Mouse (Mus musculus) heart, embryonic 15.5 days (tissue): ENCODE data around the gene Abl1. TPM values are rescaled to one million over a fixed set of nuclear protein-coding genes. Genes with fewer than 3 reads are reported as not detected.

Experiments used
- ATAC-seq: fragments of 200-750 bp; cut with Nextera tagmentation; replicated peaks from 2 replicates; pipeline ENCODE4 v1.8.0; 2017; ENCODE audit warnings: low read depth, moderate TSS enrichment; ENCODE audit not compliant: insufficient number of reproducible peaks, insufficient read depth, low FRiP score
- H3K27ac ChIP-seq: fragments of 300-500 bp; sonication (generic); 2 replicates; pipeline ENCODE4 v1.5.1; 2015; ENCODE audit warnings: mild to moderate bottlenecking, inconsistent platforms
- H3K27me3 ChIP-seq: fragments of 300-500 bp; sonication (generic); 2 replicates; pipeline ENCODE4 v1.6.1; 2015; ENCODE audit warnings: inconsistent platforms
- H3K36me3 ChIP-seq: fragments of 300-500 bp; sonication (generic); 2 replicates; pipeline ENCODE4 v1.6.1; 2015; ENCODE audit warnings: mild to moderate bottlenecking, inconsistent platforms
- H3K4me1 ChIP-seq: fragments of 300-500 bp; sonication (generic); replicated peaks from 2 replicates; pipeline ENCODE4 v1.6.1; 2015; ENCODE audit warnings: inconsistent platforms
- H3K4me2 ChIP-seq: fragments of 300-500 bp; sonication (generic); 2 replicates; pipeline ENCODE4 v1.6.1; 2015; ENCODE audit warnings: inconsistent platforms, mild to moderate bottlenecking, moderate library complexity
- H3K4me3 ChIP-seq: fragments of 300-500 bp; sonication (generic); 2 replicates; pipeline ENCODE4 v1.5.1; 2015; ENCODE audit warnings: mild to moderate bottlenecking, inconsistent platforms
- H3K9ac ChIP-seq: fragments of 300-500 bp; sonication (generic); 2 replicates; pipeline ENCODE4 v1.6.1; 2015; ENCODE audit warnings: mild to moderate bottlenecking, inconsistent platforms
- H3K9me3 ChIP-seq: fragments of 300-500 bp; sonication (generic); replicated peaks from 2 replicates; pipeline ENCODE4 v1.6.1; 2016; ENCODE audit warnings: inconsistent platforms
- WGBS: fragments of 180-500 bp; shearing (Covaris S2); methylation state at CpG from one replicate; pipeline ENCODE4 v1.1.7; 2015; ENCODE audit warnings: mixed read lengths; 5-methylcytosine and 5-hydroxymethylcytosine counted together
- polyA plus RNA-seq: library from polyadenylated mRNA; unstranded; fragments of >200 nt; fragmentation: Nextera tagmentation; extraction: Ambion mirVana; gene quantifications from 2 replicates; pipeline ENCODE4 v1.2.1, GENCODE M21; 2015

The Abl1 gene
- polyA plus RNA-seq, 1 experiment from 2014 or later: 21.9 TPM

GRCm38 (mm10) chr2:31836091-31836490 lies 147.9 kb downstream of the Abl1 start:
- Histone ChIP-seq H3K9ac (no peak overlapping the region), H3K36me3 (no peaks in the 10 kb centered on the region), H3K27ac (no peak overlapping the region), H3K4me1 (no peaks in the 10 kb centered on the region), H3K4me2 (no peak overlapping the region), H3K4me3 (no peak overlapping the region), H3K9me3 (no peaks in the 10 kb centered on the region), H3K27me3 (peaks cover 57% of the 10 kb centered on the region)
- ATAC-seq: no peak
- WGBS: 62% methylated on average over 10 of the region's 10 CpGs

GRCm38 (mm10) chr2:31836985-31837384 lies 148.8 kb downstream of the Abl1 start:
- Histone ChIP-seq H3K4me1 (no peaks in the 10 kb centered on the region), H3K36me3 (no peaks in the 10 kb centered on the region), H3K27me3 (peaks cover 66% of the 10 kb centered on the region), H3K4me3 (no peak overlapping the region), H3K9me3 (no peaks in the 10 kb centered on the region), H3K4me2 (no peak overlapping the region), H3K9ac (no peak overlapping the region), H3K27ac (no peak overlapping the region)
- ATAC-seq: no peak
- 26% methylated on average over 6 of the region's 6 CpGs for WGBS

GRCm38 (mm10) chr2:31838868-31839267 lies 150.7 kb downstream of the Abl1 start:
- H3K4me1 ChIP-seq: no peaks in the 10 kb centered on the region
- H3K36me3 ChIP-seq: no peaks in the 10 kb centered on the region
- no peaks in the 10 kb centered on the region for H3K9me3 ChIP-seq
- H3K27me3 ChIP-seq: peaks cover 80% of the 10 kb centered on the region
- no peak overlapping the region for H3K9ac ChIP-seq
- H3K4me3 ChIP-seq: no peak overlapping the region
- no peak overlapping the region for H3K27ac ChIP-seq
- ATAC-seq: no peak
- 59% methylated on average over 1 of the region's 1 CpGs for WGBS
- no peak overlapping the region for H3K4me2 ChIP-seq

- ATAC-seq: no peak
- H3K9ac ChIP-seq: no peak overlapping the region
- H3K36me3 ChIP-seq: no peaks in the 10 kb centered on the region
- 4% methylated on average over 10 of the region's 10 CpGs for WGBS
- no peaks in the 10 kb centered on the region for H3K9me3 ChIP-seq
- 0 out of 2 replicates have a peak overlapping the region, but pooled peaks have one; percentile 62 for H3K4me3 ChIP-seq
- H3K27ac ChIP-seq: no peak overlapping the region
- H3K4me1 ChIP-seq: peaks cover 22% of the 10 kb centered on the region
- no peak overlapping the region for H3K4me2 ChIP-seq
- peaks cover 83% of the 10 kb centered on the region for H3K27me3 ChIP-seq
Measured at GRCm38 (mm10) chr2:31844729-31845136, 156.6 kb downstream of the Abl1 start.

GRCm38 (mm10) chr2:31845512-31845895 lies 157.3 kb downstream of the Abl1 start:
- Histone ChIP-seq H3K36me3 (no peaks in the 10 kb centered on the region), H3K4me2 (peak overlapping the region; percentile 100), H3K27me3 (peaks cover 75% of the 10 kb centered on the region), H3K4me1 (peaks cover 22% of the 10 kb centered on the region), H3K27ac (no peak overlapping the region), H3K4me3 (peak overlapping the region; percentile 62), H3K9me3 (no peaks in the 10 kb centered on the region), H3K9ac (peak overlapping the region; percentile 48)
- 3% methylated on average over 25 of the region's 26 CpGs for WGBS
- no peak for ATAC-seq

- 1% methylated on average over 83 of the region's 88 CpGs for WGBS
Measured at GRCm38 (mm10) chr2:31845896-31846691, 157.9 kb downstream of the Abl1 start, which contains the start of gene Fibcd1. Fibcd1 (minus strand) TSS chr2:31846005.

GRCm38 (mm10) chr2:31846692-31847660 lies 158.8 kb downstream of the Abl1 start:
- Histone ChIP-seq H3K36me3 (no peaks in the 10 kb centered on the region), H3K27ac (no peak overlapping the region), H3K4me1 (peaks cover 22% of the 10 kb centered on the region), H3K4me3 (peak overlapping the region; percentile 62), H3K9me3 (no peaks in the 10 kb centered on the region), H3K27me3 (peaks cover 68% of the 10 kb centered on the region), H3K4me2 (peak overlapping the region; percentile 100), H3K9ac (peak overlapping the region; percentile 48; the same call in 1 of the 2 replicates)
- no peak for ATAC-seq
- WGBS: 4% methylated on average over 35 of the region's 35 CpGs

More at GRCm38 (mm10) chr2:31845896-31846691, 157.9 kb downstream of the Abl1 start, which contains the start of gene Fibcd1:
- Histone ChIP-seq H3K9ac (peak within 1 kb of the TSS; percentile 48), H3K27ac (no peak within 1 kb of the TSS), H3K36me3 (no peaks in the 10 kb centered on the region), H3K4me2 (peak within 1 kb of the TSS; percentile 100), H3K27me3 (peaks cover 70% of the 10 kb centered on the region), H3K9me3 (no peaks in the 10 kb centered on the region), H3K4me1 (peaks cover 22% of the 10 kb centered on the region), H3K4me3 (peak within 1 kb of the TSS; percentile 62)
- ATAC-seq: peak; percentile 15; the same call in 1 of the 2 replicates

- H3K4me2 ChIP-seq: no peak overlapping the region
- H3K9me3 ChIP-seq: no peaks in the 10 kb centered on the region
- H3K4me3 ChIP-seq: no peak overlapping the region
- H3K4me1 ChIP-seq: peaks cover 22% of the 10 kb centered on the region
- H3K36me3 ChIP-seq: no peaks in the 10 kb centered on the region
- whole genome bisulfite sequencing: 9% methylated on average over 6 of the region's 6 CpGs
- no peak overlapping the region for H3K27ac ChIP-seq
- H3K27me3 ChIP-seq: peaks cover 63% of the 10 kb centered on the region
- no peak overlapping the region for H3K9ac ChIP-seq
- ATAC-seq: 0 out of 2 replicates have a peak, but pooled peaks have one; percentile 15
Measured at GRCm38 (mm10) chr2:31847908-31848307, 159.7 kb downstream of the Abl1 start.

- Histone ChIP-seq H3K4me1 (peaks cover 23% of the 10 kb centered on the region), H3K36me3 (no peaks in the 10 kb centered on the region), H3K4me2 (no peak overlapping the region), H3K27me3 (peaks cover 52% of the 10 kb centered on the region), H3K9ac (no peak overlapping the region), H3K27ac (no peak overlapping the region), H3K4me3 (no peak overlapping the region), H3K9me3 (no peaks in the 10 kb centered on the region)
- WGBS: 62% methylated on average over 12 of the region's 12 CpGs
- no peak for ATAC-seq
Measured at GRCm38 (mm10) chr2:31850141-31850540, 162.0 kb downstream of the Abl1 start.
